Mouse (Mus musculus) myocyte (in vitro differentiated cells): Measurements from ENCODE around the gene Ntrk3. TPM values are rescaled to one million over a fixed set of nuclear protein-coding genes. Genes with fewer than 3 reads are reported as not detected.

Experiments
- H3K27me3 ChIP-seq: one replicate; pipeline ENCODE4 v1.6.1; 2011; ENCODE audit not compliant: control insufficient read depth, insufficient read depth, insufficient read length
- H3K36me3 ChIP-seq: one replicate; pipeline ENCODE4 v1.6.1; 2011; ENCODE audit not compliant: control insufficient read depth, insufficient read depth
- H3K4me2 ChIP-seq: one replicate; pipeline ENCODE4 v1.6.1; 2011; ENCODE audit warnings: low read depth, control low read depth
- H3K4me3 ChIP-seq: one replicate; pipeline ENCODE4 v1.5.1; 2011; ENCODE audit warnings: mild to moderate bottlenecking, control low read depth, moderate library complexity
- H3K79me2 ChIP-seq: one replicate; pipeline ENCODE4 v1.6.1; 2011; ENCODE audit not compliant: control insufficient read depth, insufficient read depth
- H3ac ChIP-seq: one replicate; pipeline ENCODE4 v1.6.1; 2011; ENCODE audit not compliant: control insufficient read depth, insufficient read length
- CEBPB ChIP-seq: IDR thresholded peaks from 2 replicates; pipeline ENCODE4 v1.6.1; 2011; ENCODE audit warnings: mild to moderate bottlenecking, moderate library complexity; ENCODE audit not compliant: poor library complexity, insufficient read depth, severe bottlenecking
- E2F4 ChIP-seq: IDR thresholded peaks from one replicate; pipeline ENCODE4 v1.6.1; 2011; ENCODE audit warnings: mild to moderate bottlenecking, control low read depth, moderate library complexity; ENCODE audit not compliant: insufficient read depth
- MAX ChIP-seq: IDR thresholded peaks from one replicate; pipeline ENCODE4 v1.6.1; 2011; ENCODE audit warnings: low read depth, mild to moderate bottlenecking, control low read depth
- MYOD1 ChIP-seq, 3 experiments: IDR thresholded peaks; one replicate each; pipeline ENCODE4 v1.6.1; 2011; ENCODE audit warnings: control low read depth in 2 of 3, low read depth in 2 of 3, mild to moderate bottlenecking in 2 of 3, moderate library complexity in 1 of 3; ENCODE audit not compliant: insufficient read length in 2 of 3, control insufficient read depth in 1 of 3
- MYOG ChIP-seq, 3 experiments: IDR thresholded peaks; one replicate each; pipeline ENCODE4 v1.6.1; 2011; ENCODE audit warnings: control low read depth in 2 of 3, low read depth in 2 of 3, mild to moderate bottlenecking in 2 of 3; ENCODE audit not compliant: insufficient read length in 2 of 3, control insufficient read depth in 1 of 3, insufficient read depth in 1 of 3
- POLR2A ChIP-seq: IDR thresholded peaks from one replicate; pipeline ENCODE4 v1.6.1; 2011; ENCODE audit warnings: low read depth, mild to moderate bottlenecking, control low read depth, moderate library complexity; ENCODE audit not compliant: insufficient read length
- POLR2AphosphoS2 ChIP-seq: IDR thresholded peaks from one replicate; pipeline ENCODE4 v1.6.1; 2011; ENCODE audit warnings: low read depth, control low read depth; ENCODE audit not compliant: insufficient read length
- REST ChIP-seq: IDR thresholded peaks from one replicate; pipeline ENCODE4 v1.6.1; 2011; ENCODE audit warnings: mild to moderate bottlenecking, control low read depth, moderate library complexity; ENCODE audit not compliant: insufficient read depth, insufficient read length
- SRF ChIP-seq: IDR thresholded peaks from one replicate; pipeline ENCODE4 v1.6.1; 2011; ENCODE audit warnings: low read depth; ENCODE audit not compliant: control insufficient read depth, insufficient read length
- TCF12 ChIP-seq: IDR thresholded peaks from one replicate; pipeline ENCODE4 v1.6.1; 2011; ENCODE audit warnings: mild to moderate bottlenecking, control low read depth; ENCODE audit not compliant: poor library complexity, insufficient read depth, severe bottlenecking
- TCF3 ChIP-seq: IDR thresholded peaks from one replicate; pipeline ENCODE4 v1.6.1; 2011; ENCODE audit warnings: low read depth, control low read depth; ENCODE audit not compliant: insufficient read length
- USF1 ChIP-seq: IDR thresholded peaks from one replicate; pipeline ENCODE4 v1.6.1; 2011; ENCODE audit warnings: low read depth, mild to moderate bottlenecking, control low read depth, moderate library complexity
- polyA plus RNA-seq: library from polyadenylated mRNA; unstranded; fragments of >200 nt; fragmentation: generic; extraction: Trizol; gene quantifications from one replicate; pipeline ENCODE4 v1.2.1, GENCODE M21; 2012; ENCODE audit warnings: missing spikeins

The Ntrk3 gene
- polyA plus RNA-seq, 1 experiment: 0.17 TPM

DNA sequence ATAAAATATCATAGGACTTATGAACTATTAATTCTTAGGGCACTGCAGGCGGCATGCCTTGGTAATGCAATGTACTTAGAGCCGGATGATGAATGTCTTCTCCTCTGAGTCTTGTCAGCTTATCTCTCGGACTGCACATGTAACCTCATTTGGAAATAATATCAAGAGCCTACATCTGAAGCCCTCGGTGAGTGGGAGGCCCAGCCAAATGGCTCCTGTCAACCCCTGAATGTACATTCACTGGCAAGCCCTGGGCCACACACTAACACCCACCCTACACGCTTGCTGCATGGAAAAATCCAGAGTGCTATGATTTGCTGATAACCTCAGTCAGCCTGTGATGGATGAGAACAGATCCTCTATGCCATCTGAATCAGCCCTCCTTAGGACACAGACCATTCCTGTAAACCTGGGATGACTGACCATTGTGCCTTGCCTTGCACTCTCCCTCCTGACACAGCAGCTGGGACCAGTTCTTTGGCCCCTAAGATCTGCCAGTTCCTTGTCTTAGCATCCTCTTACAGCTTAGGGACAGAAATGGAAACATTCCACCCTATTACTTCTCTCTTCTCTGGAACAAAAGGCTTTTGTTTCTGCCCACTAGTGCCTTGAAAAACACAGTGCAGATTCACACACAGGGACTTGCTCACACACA lies 6.0 kb upstream of the Ntrk3 start:
- Histone ChIP-seq H3K79me2 (no peaks in the 10 kb centered on the region), H3K36me3 (no peaks in the 10 kb centered on the region), H3K4me3 (no peak overlapping the region), H3K27me3 (no peaks in the 10 kb centered on the region), H3K4me2 (no peak overlapping the region), H3ac (no peak overlapping the region)
- TF ChIP-seq TCF3: no peak
- no peak for TF ChIP-seq POLR2AphosphoS2
- no peak for TF ChIP-seq E2F4
- TF ChIP-seq CEBPB: no peak
- TF ChIP-seq MYOD1 (IDR thresholded peaks at IDR 0.05; ENCODE audit: control insufficient read depth in 1 of 3, insufficient read length in 2 of 3, low read depth in 2 of 3): no peak
- no peak for TF ChIP-seq TCF12
- no peak for TF ChIP-seq POLR2A
- TF ChIP-seq REST: no peak
- no peak for TF ChIP-seq USF1

DNA sequence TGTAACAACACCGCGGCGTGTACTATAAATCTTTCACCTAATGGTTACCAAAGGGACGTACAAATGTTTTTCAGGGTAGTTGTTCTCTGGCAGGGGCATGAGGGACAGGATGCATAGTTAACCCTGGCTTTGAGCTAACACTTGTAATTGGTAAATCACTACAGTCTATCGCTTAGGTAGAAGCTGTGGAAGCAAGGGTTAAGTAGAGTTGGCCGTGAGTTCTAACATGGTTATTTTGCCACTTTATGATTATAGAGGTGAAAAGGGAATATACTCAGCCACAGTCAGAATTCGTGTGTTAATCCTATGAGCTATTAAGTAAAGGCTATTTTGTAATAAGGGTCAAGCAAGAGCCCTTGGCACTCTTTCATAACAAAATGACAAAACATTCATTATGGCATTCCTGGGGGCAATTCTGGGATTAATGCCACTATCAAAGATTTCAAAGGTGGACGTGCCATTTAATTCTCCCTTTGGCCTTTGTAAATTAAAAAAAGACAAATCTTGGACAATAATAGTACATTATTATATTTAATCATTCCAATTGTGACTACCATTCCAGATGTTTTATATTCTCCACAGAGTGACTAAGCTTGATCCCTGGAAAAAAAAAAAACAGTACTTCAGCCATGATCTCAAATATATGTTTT lies 1.7 kb upstream of the Ntrk3 start:
- no peak for TF ChIP-seq SRF
- TF ChIP-seq MYOD1 (IDR thresholded peaks at IDR 0.05; ENCODE audit: control insufficient read depth in 1 of 3, insufficient read length in 2 of 3, low read depth in 2 of 3): no peak
- TF ChIP-seq TCF12: no peak
- TF ChIP-seq POLR2A: no peak
- no peak for TF ChIP-seq E2F4
- Histone ChIP-seq H3ac (no peak overlapping the region), H3K4me2 (no peak overlapping the region), H3K79me2 (no peaks in the 10 kb centered on the region), H3K27me3 (peaks cover 5% of the 10 kb centered on the region), H3K36me3 (no peaks in the 10 kb centered on the region), H3K4me3 (no peak overlapping the region)

DNA sequence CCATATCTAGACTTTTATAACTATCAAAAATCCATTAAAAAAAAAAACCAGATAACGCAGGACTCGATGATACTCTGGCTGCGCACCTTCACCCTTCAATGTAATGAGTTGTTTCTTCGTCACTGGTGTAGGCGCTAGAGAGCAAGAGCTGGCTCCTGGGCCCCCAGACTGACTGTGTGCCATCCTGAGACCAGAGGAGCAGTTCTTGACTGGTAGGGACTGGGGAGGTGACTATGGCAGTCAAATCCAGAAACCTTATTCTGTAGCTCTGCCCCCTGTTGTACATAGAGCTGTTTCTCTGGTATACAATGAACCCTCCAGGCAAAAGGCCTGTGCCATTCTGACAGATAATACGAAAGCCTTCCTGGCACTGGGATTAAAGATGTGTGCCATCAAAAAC lies 616 bp downstream of the Ntrk3 start:
- no peak overlapping the region for H3ac ChIP-seq
- H3K36me3 ChIP-seq: no peaks in the 10 kb centered on the region
- TF ChIP-seq TCF12 (no peak), MYOG (IDR thresholded peaks at IDR 0.05; ENCODE audit: control insufficient read depth in 1 of 3, insufficient read depth in 1 of 3, insufficient read length in 2 of 3, low read depth in 2 of 3) (no peak)
- H3K27me3 ChIP-seq: peaks cover 13% of the 10 kb centered on the region
- no peaks in the 10 kb centered on the region for H3K79me2 ChIP-seq
- no peak overlapping the region for H3K4me2 ChIP-seq
- H3K4me3 ChIP-seq: no peak overlapping the region

DNA sequence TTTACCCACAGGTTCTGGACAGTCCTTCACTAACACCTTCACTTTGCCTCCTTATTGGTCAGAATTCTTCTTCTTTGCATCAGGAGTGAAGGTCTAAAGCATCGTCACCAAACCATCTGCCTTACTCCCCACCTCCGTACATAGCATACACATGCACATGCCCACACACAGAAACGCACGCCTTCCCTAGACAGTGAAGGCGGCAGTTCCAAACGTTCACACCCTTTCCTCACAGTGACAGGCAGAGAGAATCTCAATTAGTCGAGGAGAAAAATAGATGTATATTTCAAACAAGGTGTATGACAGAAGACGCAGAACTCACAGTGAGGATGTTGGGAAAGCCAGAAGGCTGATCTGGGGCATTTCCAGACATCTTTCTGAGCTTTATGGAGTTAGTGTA lies 6.4 kb downstream of the Ntrk3 start:
- no peak overlapping the region for H3K4me3 ChIP-seq
- H3K79me2 ChIP-seq: no peaks in the 10 kb centered on the region
- H3K36me3 ChIP-seq: no peaks in the 10 kb centered on the region
- TF ChIP-seq TCF12: no peak
- no peak for TF ChIP-seq TCF3
- TF ChIP-seq POLR2AphosphoS2: no peak
- TF ChIP-seq REST: no peak
- no peak for TF ChIP-seq MYOG (IDR thresholded peaks at IDR 0.05; ENCODE audit: control insufficient read depth in 1 of 3, insufficient read depth in 1 of 3, insufficient read length in 2 of 3, low read depth in 2 of 3)
- TF ChIP-seq SRF: no peak
- TF ChIP-seq E2F4: no peak
- no peak for TF ChIP-seq POLR2A
- no peak for TF ChIP-seq MYOD1 (IDR thresholded peaks at IDR 0.05; ENCODE audit: control insufficient read depth in 1 of 3, insufficient read length in 2 of 3, low read depth in 2 of 3)
- TF ChIP-seq USF1: no peak
- no peak for TF ChIP-seq MAX
- no peak for TF ChIP-seq CEBPB
- H3ac ChIP-seq: no peak overlapping the region
- H3K27me3 ChIP-seq: peaks cover 19% of the 10 kb centered on the region
- H3K4me2 ChIP-seq: no peak overlapping the region

DNA sequence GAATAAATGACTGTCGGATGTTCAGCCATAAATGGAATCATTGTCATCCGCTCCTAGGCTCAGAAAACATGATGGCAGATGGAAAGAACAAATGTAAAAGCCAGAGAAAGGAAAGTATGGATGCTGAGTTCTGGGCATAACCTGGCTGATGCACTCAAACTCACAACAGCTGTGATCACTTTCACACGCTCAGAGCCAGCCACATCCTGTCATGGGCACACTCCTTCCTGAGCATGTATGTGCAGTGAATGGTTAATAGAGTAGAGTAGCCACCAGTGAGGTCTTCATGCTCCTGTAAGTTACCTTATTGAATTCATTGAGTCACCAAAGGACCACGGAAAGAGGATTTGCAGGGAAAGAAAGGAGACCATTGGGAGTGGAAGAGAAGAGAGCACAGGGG lies 13.2 kb downstream of the Ntrk3 start:
- TF ChIP-seq MAX: no peak
- no peak for TF ChIP-seq TCF3
- TF ChIP-seq USF1: no peak
- no peak for TF ChIP-seq SRF
- TF ChIP-seq TCF12: no peak
- no peak for TF ChIP-seq POLR2AphosphoS2
- no peak for TF ChIP-seq MYOG (IDR thresholded peaks at IDR 0.05; ENCODE audit: control insufficient read depth in 1 of 3, insufficient read depth in 1 of 3, insufficient read length in 2 of 3, low read depth in 2 of 3)
- TF ChIP-seq REST: no peak
- no peak for TF ChIP-seq POLR2A
- no peak for TF ChIP-seq E2F4
- no peak for TF ChIP-seq MYOD1 (IDR thresholded peaks at IDR 0.05; ENCODE audit: control insufficient read depth in 1 of 3, insufficient read length in 2 of 3, low read depth in 2 of 3)
- no peak for TF ChIP-seq CEBPB
- Histone ChIP-seq H3K27me3 (no peaks in the 10 kb centered on the region), H3K4me2 (no peak overlapping the region), H3K4me3 (no peak overlapping the region), H3ac (no peak overlapping the region), H3K36me3 (no peaks in the 10 kb centered on the region), H3K79me2 (no peaks in the 10 kb centered on the region)
